Mouse (Mus musculus): ENCODE measurements around the gene Opcml. TPM values are rescaled to one million over a fixed set of nuclear protein-coding genes. Genes with fewer than 3 reads are reported as not detected.

Gene Opcml
- polyA plus RNA-seq, 1 experiment, result 0.20 TPM

- DNase-seq (ENCODE audit: low read depth), result no peak
These were observed 528.6 kb downstream of the Opcml start for GRCm38 (mm10) chr9:28319021-28319755.

- no peak for DNase-seq (ENCODE audit: low read depth)
These were observed 529.2 kb downstream of the Opcml start for GRCm38 (mm10) chr9:28319802-28320201.

GRCm38 (mm10) chr9:28327985-28328384 is 537.4 kb downstream of the Opcml start:
- no peak for DNase-seq (ENCODE audit: low read depth)

- no peak for DNase-seq (ENCODE audit: low read depth)
These were observed 537.9 kb downstream of the Opcml start for GRCm38 (mm10) chr9:28328434-28328833.

- DNase-seq (ENCODE audit: low read depth), result no peak
These were observed 538.9 kb downstream of the Opcml start for GRCm38 (mm10) chr9:28329477-28329876.

- DNase-seq (ENCODE audit: low read depth), result no peak
These were observed 546.1 kb downstream of the Opcml start for GRCm38 (mm10) chr9:28336511-28337208.

- DNase-seq (ENCODE audit: low read depth), result no peak
These were observed 547.3 kb downstream of the Opcml start for GRCm38 (mm10) chr9:28337837-28338236.

- peak; percentile 23 for DNase-seq (ENCODE audit: low read depth)
These were observed 564.4 kb downstream of the Opcml start for GRCm38 (mm10) chr9:28354978-28355377.

- DNase-seq (ENCODE audit: low read depth), result no peak
These were observed 567.4 kb downstream of the Opcml start for GRCm38 (mm10) chr9:28357946-28358345.

- DNase-seq (ENCODE audit: low read depth), result no peak
These were observed 570.1 kb downstream of the Opcml start for GRCm38 (mm10) chr9:28360691-28361090.

GRCm38 (mm10) chr9:28364473-28365159 is 574.0 kb downstream of the Opcml start:
- no peak for DNase-seq (ENCODE audit: low read depth)

- DNase-seq (ENCODE audit: low read depth), result no peak
These were observed 574.5 kb downstream of the Opcml start for GRCm38 (mm10) chr9:28365160-28365473.

- peak; percentile 19 for DNase-seq (ENCODE audit: low read depth)
These were observed 596.1 kb downstream of the Opcml start for GRCm38 (mm10) chr9:28386527-28387175.

- DNase-seq (ENCODE audit: low read depth), result no peak
These were observed 604.6 kb downstream of the Opcml start for GRCm38 (mm10) chr9:28395222-28395621.

- no peak for DNase-seq (ENCODE audit: low read depth)
These were observed 605.1 kb downstream of the Opcml start for GRCm38 (mm10) chr9:28395638-28396037.

- DNase-seq (ENCODE audit: low read depth), result no peak
These were observed 612.4 kb downstream of the Opcml start for GRCm38 (mm10) chr9:28402770-28403650.

- DNase-seq (ENCODE audit: low read depth), result no peak
These were observed 613.4 kb downstream of the Opcml start for GRCm38 (mm10) chr9:28403831-28404562.

GRCm38 (mm10) chr9:28404616-28405015 is 614.0 kb downstream of the Opcml start:
- no peak for DNase-seq (ENCODE audit: low read depth)

GRCm38 (mm10) chr9:28405816-28406215 is 615.2 kb downstream of the Opcml start:
- DNase-seq (ENCODE audit: low read depth), result no peak

GRCm38 (mm10) chr9:28420808-28421207 is 630.2 kb downstream of the Opcml start:
- DNase-seq (ENCODE audit: low read depth), result no peak

- no peak for DNase-seq (ENCODE audit: low read depth)
These were observed 632.8 kb downstream of the Opcml start for GRCm38 (mm10) chr9:28423407-28423806.

All from gonadal fat pad, adult 2 months (tissue).